Mouse (Mus musculus): ENCODE data around the gene Ufsp1. TPM values are rescaled to one million over a fixed set of nuclear protein-coding genes. Genes with fewer than 3 reads are reported as not detected.

The Ufsp1 gene
- polyA plus RNA-seq, 1 experiment from 2014 or later = 8.6 TPM

GRCm38 (mm10) chr5:137317361-137317760, 22.9 kb downstream of the Ufsp1 start:
- no peaks in the 10 kb centered on the region for H3K9me3 ChIP-seq (replicated peaks; ENCODE audit: control insufficient read depth, low read length)
- no peak overlapping the region for H3K27ac ChIP-seq (ENCODE audit: low read length)
- H3K4me2 ChIP-seq (ENCODE audit: low read depth, low read length) = no peak overlapping the region
- ATAC-seq (ENCODE audit: insufficient read depth, low FRiP score) = no peak
- no peak overlapping the region for H3K9ac ChIP-seq (ENCODE audit: low read length)
- no peaks in the 10 kb centered on the region for H3K36me3 ChIP-seq (ENCODE audit: control insufficient read depth, insufficient read depth, low read length)
- no peaks in the 10 kb centered on the region for H3K27me3 ChIP-seq (ENCODE audit: control insufficient read depth, insufficient read depth, low read length)
- WGBS = 75% methylated on average over 8 of the region's 8 CpGs
- no peak overlapping the region for H3K4me3 ChIP-seq (replicated peaks; ENCODE audit: low read length)
- H3K4me1 ChIP-seq (ENCODE audit: control insufficient read depth, insufficient read depth, low read length) = peaks cover 20% of the 10 kb centered on the region

- no peak overlapping the region for H3K27ac ChIP-seq (ENCODE audit: low read length)
- no peak overlapping the region for H3K4me2 ChIP-seq (ENCODE audit: low read depth, low read length)
- ATAC-seq (ENCODE audit: insufficient read depth, low FRiP score) = no peak
- H3K9me3 ChIP-seq (replicated peaks; ENCODE audit: control insufficient read depth, low read length) = no peaks in the 10 kb centered on the region
- no peak overlapping the region for H3K4me3 ChIP-seq (replicated peaks; ENCODE audit: low read length)
- H3K9ac ChIP-seq (ENCODE audit: low read length) = no peak overlapping the region
- H3K36me3 ChIP-seq (ENCODE audit: control insufficient read depth, insufficient read depth, low read length) = no peaks in the 10 kb centered on the region
- H3K27me3 ChIP-seq (ENCODE audit: control insufficient read depth, insufficient read depth, low read length) = no peaks in the 10 kb centered on the region
- peaks cover 12% of the 10 kb centered on the region for H3K4me1 ChIP-seq (ENCODE audit: control insufficient read depth, insufficient read depth, low read length)
- 68% methylated on average over 1 of the region's 1 CpGs for WGBS
These were observed 24.1 kb downstream of the Ufsp1 start for GRCm38 (mm10) chr5:137318570-137318969.

DNA sequence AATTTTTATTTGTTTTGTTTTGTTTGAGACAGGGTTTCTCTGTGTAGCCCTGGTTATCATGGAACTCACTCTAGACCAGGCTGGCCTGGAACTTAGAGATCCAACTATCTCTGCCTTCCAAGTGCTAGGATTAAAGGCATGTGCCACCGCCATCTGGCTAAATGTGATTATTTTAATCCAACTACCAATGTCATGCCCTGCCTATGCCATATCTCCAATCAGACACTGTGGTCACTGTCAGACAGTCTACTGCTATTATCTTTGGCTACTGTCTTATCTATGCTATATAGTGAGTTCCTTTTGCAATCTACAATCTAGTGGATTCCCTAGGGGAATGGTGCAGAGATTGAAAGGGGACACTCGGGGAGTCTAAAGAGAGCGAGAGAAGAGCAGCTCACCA, 26.6 kb downstream of the Ufsp1 start:
- H3K9me3 ChIP-seq (replicated peaks; ENCODE audit: control insufficient read depth, low read length) = no peaks in the 10 kb centered on the region
- WGBS = 95% methylated on average over 3 of the region's 3 CpGs
- no peaks in the 10 kb centered on the region for H3K4me1 ChIP-seq (ENCODE audit: control insufficient read depth, insufficient read depth, low read length)
- H3K36me3 ChIP-seq (ENCODE audit: control insufficient read depth, insufficient read depth, low read length) = no peaks in the 10 kb centered on the region
- no peaks in the 10 kb centered on the region for H3K27me3 ChIP-seq (ENCODE audit: control insufficient read depth, insufficient read depth, low read length)
- H3K27ac ChIP-seq (ENCODE audit: low read length) = no peak overlapping the region
- H3K4me3 ChIP-seq (replicated peaks; ENCODE audit: low read length) = no peak overlapping the region
- no peak overlapping the region for H3K4me2 ChIP-seq (ENCODE audit: low read depth, low read length)
- H3K9ac ChIP-seq (ENCODE audit: low read length) = no peak overlapping the region
- no peak for ATAC-seq (ENCODE audit: insufficient read depth, low FRiP score)

DNA sequence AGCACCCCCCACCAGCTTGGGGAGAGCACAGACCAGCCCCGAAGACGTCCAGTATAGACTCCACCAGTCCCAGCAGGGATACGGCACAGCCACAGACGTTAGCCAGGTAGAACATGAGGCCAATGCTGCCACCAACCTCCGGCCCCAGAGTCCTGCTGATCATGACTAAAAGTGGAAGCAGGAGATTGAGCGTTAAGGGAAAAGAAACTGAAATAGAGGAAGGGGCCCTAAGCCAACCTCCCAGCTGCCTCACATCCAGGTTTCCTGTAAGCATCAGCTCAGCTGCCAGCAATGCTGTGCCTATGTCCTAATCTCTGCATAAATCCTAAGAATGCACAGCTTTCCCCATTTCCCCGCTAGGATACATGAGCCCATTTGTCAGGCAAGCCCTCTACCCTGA, 36.5 kb downstream of the Ufsp1 start:
- Histone ChIP-seq H3K4me1 (ENCODE audit: control insufficient read depth, insufficient read depth, low read length) (no peaks in the 10 kb centered on the region), H3K9me3 (replicated peaks; ENCODE audit: control insufficient read depth, low read length) (no peaks in the 10 kb centered on the region), H3K27ac (ENCODE audit: low read length) (no peak overlapping the region), H3K27me3 (ENCODE audit: control insufficient read depth, insufficient read depth, low read length) (no peaks in the 10 kb centered on the region), H3K36me3 (ENCODE audit: control insufficient read depth, insufficient read depth, low read length) (no peaks in the 10 kb centered on the region), H3K4me2 (ENCODE audit: low read depth, low read length) (no peak overlapping the region), H3K9ac (ENCODE audit: low read length) (no peak overlapping the region), H3K4me3 (replicated peaks; ENCODE audit: low read length) (no peak overlapping the region)
- 82% methylated on average over 7 of the region's 7 CpGs for WGBS
- ATAC-seq (ENCODE audit: insufficient read depth, low FRiP score) = no peak

GRCm38 (mm10) chr5:137332857-137333511, 38.6 kb downstream of the Ufsp1 start:
- Histone ChIP-seq H3K36me3 (ENCODE audit: control insufficient read depth, insufficient read depth, low read length) (no peaks in the 10 kb centered on the region), H3K4me1 (ENCODE audit: control insufficient read depth, insufficient read depth, low read length) (peaks cover 4% of the 10 kb centered on the region; the same call in 1 of the 2 replicates), H3K4me2 (ENCODE audit: low read depth, low read length) (peak overlapping the region; percentile 92), H3K27ac (ENCODE audit: low read length) (no peak overlapping the region), H3K4me3 (replicated peaks; ENCODE audit: low read length) (peak overlapping the region; percentile 74), H3K9ac (ENCODE audit: low read length) (peak overlapping the region; percentile 83), H3K27me3 (ENCODE audit: control insufficient read depth, insufficient read depth, low read length) (no peaks in the 10 kb centered on the region), H3K9me3 (replicated peaks; ENCODE audit: control insufficient read depth, low read length) (no peaks in the 10 kb centered on the region)
- 20% methylated on average over 15 of the region's 15 CpGs for WGBS
- no peak for ATAC-seq (ENCODE audit: insufficient read depth, low FRiP score)

DNA sequence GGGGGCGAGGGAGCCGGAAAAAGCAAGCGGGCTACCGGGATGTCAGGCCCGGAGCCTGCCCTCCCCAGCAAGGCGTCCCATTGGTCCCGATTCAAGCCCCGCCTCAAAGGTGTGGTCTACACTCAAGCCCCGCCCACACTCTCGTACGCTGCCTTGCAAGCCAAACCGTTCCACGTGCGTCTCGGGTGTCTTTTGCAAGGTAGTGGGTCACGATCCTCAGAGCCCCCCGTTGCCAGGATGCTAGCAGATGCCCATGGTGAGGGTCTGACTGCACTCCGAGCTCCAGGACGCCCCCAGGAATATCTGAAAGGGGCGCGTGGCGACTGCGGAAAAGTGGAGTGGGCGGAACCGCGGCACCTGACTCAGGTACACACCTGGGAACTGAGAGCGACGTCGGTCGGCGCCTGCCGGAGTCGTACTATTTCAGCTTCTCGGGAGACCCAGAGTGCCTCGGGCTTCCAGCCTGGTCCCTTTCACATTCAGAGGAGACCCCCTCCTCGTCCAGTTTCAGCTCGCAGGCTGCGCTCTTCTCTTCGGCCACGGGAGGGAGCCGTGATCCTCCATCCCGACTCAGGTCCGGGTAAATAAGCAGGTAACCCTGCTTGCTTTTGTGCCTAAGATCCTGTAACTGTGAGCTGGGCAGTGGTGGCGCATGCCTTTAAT, 39.2 kb downstream of the Ufsp1 start, which contains the start of gene Slc12a9:
Slc12a9 (minus strand) TSS at position 86 of the 663 bp plus-strand sequence.
- Histone ChIP-seq H3K4me2 (ENCODE audit: low read depth, low read length) (peak within 1 kb of the TSS; percentile 92), H3K4me1 (ENCODE audit: control insufficient read depth, insufficient read depth, low read length) (peaks cover 5% of the 10 kb centered on the region), H3K9ac (ENCODE audit: low read length) (peak within 1 kb of the TSS; percentile 83), H3K36me3 (ENCODE audit: control insufficient read depth, insufficient read depth, low read length) (no peaks in the 10 kb centered on the region), H3K9me3 (replicated peaks; ENCODE audit: control insufficient read depth, low read length) (no peaks in the 10 kb centered on the region), H3K4me3 (replicated peaks; ENCODE audit: low read length) (peak within 1 kb of the TSS; percentile 74), H3K27me3 (ENCODE audit: control insufficient read depth, insufficient read depth, low read length) (no peaks in the 10 kb centered on the region), H3K27ac (ENCODE audit: low read length) (peak within 1 kb of the TSS; percentile 3)
- WGBS = under 1% methylated on average over 44 of the region's 44 CpGs
- peak; percentile 89 for ATAC-seq (ENCODE audit: insufficient read depth, low FRiP score)

GRCm38 (mm10) chr5:137334317-137334716, 39.9 kb downstream of the Ufsp1 start:
- ATAC-seq (ENCODE audit: insufficient read depth, low FRiP score) = no peak
- peaks cover 12% of the 10 kb centered on the region for H3K4me1 ChIP-seq (ENCODE audit: control insufficient read depth, insufficient read depth, low read length)
- H3K9ac ChIP-seq (ENCODE audit: low read length) = no peak overlapping the region
- no peaks in the 10 kb centered on the region for H3K27me3 ChIP-seq (ENCODE audit: control insufficient read depth, insufficient read depth, low read length)
- H3K4me3 ChIP-seq (replicated peaks; ENCODE audit: low read length) = peak overlapping the region; percentile 74
- no peaks in the 10 kb centered on the region for H3K9me3 ChIP-seq (replicated peaks; ENCODE audit: control insufficient read depth, low read length)
- 0 out of 2 replicates have a peak overlapping the region, but pooled peaks have one; percentile 3 for H3K27ac ChIP-seq (ENCODE audit: low read length)
- no peaks in the 10 kb centered on the region for H3K36me3 ChIP-seq (ENCODE audit: control insufficient read depth, insufficient read depth, low read length)
- WGBS = 41% methylated on average over 10 of the region's 10 CpGs
- H3K4me2 ChIP-seq (ENCODE audit: low read depth, low read length) = peak overlapping the region; percentile 92

- Histone ChIP-seq H3K36me3 (ENCODE audit: control insufficient read depth, insufficient read depth, low read length) (no peaks in the 10 kb centered on the region), H3K4me2 (ENCODE audit: low read depth, low read length) (no peak overlapping the region), H3K27me3 (ENCODE audit: control insufficient read depth, insufficient read depth, low read length) (no peaks in the 10 kb centered on the region), H3K9ac (ENCODE audit: low read length) (no peak overlapping the region), H3K4me3 (replicated peaks; ENCODE audit: low read length) (no peak overlapping the region), H3K4me1 (ENCODE audit: control insufficient read depth, insufficient read depth, low read length) (peaks cover 19% of the 10 kb centered on the region), H3K9me3 (replicated peaks; ENCODE audit: control insufficient read depth, low read length) (no peaks in the 10 kb centered on the region), H3K27ac (ENCODE audit: low read length) (no peak overlapping the region)
- 69% methylated on average over 6 of the region's 6 CpGs for WGBS
- no peak for ATAC-seq (ENCODE audit: insufficient read depth, low FRiP score)
These were observed 40.6 kb downstream of the Ufsp1 start for GRCm38 (mm10) chr5:137335066-137335465.

DNA sequence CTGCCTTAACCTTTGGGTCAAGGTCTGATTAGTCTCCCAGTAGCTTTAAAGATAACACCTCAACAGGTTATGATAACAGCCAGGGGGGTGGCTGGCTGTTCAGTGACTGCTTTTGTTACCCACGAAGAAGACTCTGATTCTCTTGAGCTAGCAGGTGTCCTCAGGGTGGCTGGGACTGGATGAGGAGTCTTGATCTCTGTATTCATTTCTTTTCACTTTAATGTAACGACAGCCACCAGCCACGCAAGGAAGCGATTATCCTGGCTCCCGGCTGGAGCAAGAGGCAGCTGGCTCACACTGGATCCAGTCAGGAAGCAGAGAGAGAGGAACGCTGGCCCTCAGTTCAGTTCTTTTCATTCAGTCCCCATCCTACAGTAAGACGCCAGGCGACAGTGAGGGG, 42.8 kb downstream of the Ufsp1 start:
- peak overlapping the region; percentile 15; the same call in 1 of the 2 replicates for H3K27ac ChIP-seq (ENCODE audit: low read length)
- ATAC-seq (ENCODE audit: insufficient read depth, low FRiP score) = no peak
- no peaks in the 10 kb centered on the region for H3K36me3 ChIP-seq (ENCODE audit: control insufficient read depth, insufficient read depth, low read length)
- no peaks in the 10 kb centered on the region for H3K27me3 ChIP-seq (ENCODE audit: control insufficient read depth, insufficient read depth, low read length)
- no peak overlapping the region for H3K9ac ChIP-seq (ENCODE audit: low read length)
- no peaks in the 10 kb centered on the region for H3K9me3 ChIP-seq (replicated peaks; ENCODE audit: control insufficient read depth, low read length)
- H3K4me1 ChIP-seq (ENCODE audit: control insufficient read depth, insufficient read depth, low read length) = peaks cover 19% of the 10 kb centered on the region
- H3K4me3 ChIP-seq (replicated peaks; ENCODE audit: low read length) = no peak overlapping the region
- no peak overlapping the region for H3K4me2 ChIP-seq (ENCODE audit: low read depth, low read length)
- 45% methylated on average over 8 of the region's 8 CpGs for WGBS
